Mouse (Mus musculus) spleen, adult 2 months (tissue): ENCODE results near the gene Slc25a34. TPM values are rescaled to one million over a fixed set of nuclear protein-coding genes. Genes with fewer than 3 reads are reported as not detected.

ENCODE experiments used
- DNase-seq, 2 experiments: peaks; one replicate each; pipeline versions ENCODE4 v3.0.0 to v3.0.0-alpha.2; 2012 to 2021; ENCODE audit warnings: low spot score in 2 of 2, low read depth in 1 of 2
- H3K27ac ChIP-seq: fragments of 200-500 bp; 2 replicates; pipeline ENCODE4 v1.5.1; 2012; ENCODE audit warnings: low read length, inconsistent platforms; ENCODE audit not compliant: insufficient read depth
- H3K27me3 ChIP-seq: fragments of 200-500 bp; 2 replicates; pipeline ENCODE4 v1.6.1; 2012; ENCODE audit warnings: mild to moderate bottlenecking, moderate library complexity, low read length, inconsistent platforms; ENCODE audit not compliant: control insufficient read depth, insufficient read depth
- H3K36me3 ChIP-seq: fragments of 200-500 bp; 2 replicates; pipeline ENCODE4 v1.6.1; 2012; ENCODE audit warnings: mild to moderate bottlenecking, low read length, inconsistent platforms; ENCODE audit not compliant: control insufficient read depth, insufficient read depth
- H3K4me1 ChIP-seq: fragments of 200-500 bp; 2 replicates; pipeline ENCODE4 v1.6.1; 2011; ENCODE audit warnings: inconsistent platforms; ENCODE audit not compliant: control insufficient read depth, insufficient read depth, insufficient read length
- H3K4me3 ChIP-seq: fragments of 200-500 bp; 2 replicates; pipeline ENCODE4 v1.5.1; 2011; ENCODE audit warnings: mild to moderate bottlenecking, inconsistent platforms; ENCODE audit not compliant: insufficient read depth, insufficient read length; ENCODE audit errors: extremely low read depth
- CTCF ChIP-seq: fragments of 200-500 bp; IDR thresholded peaks from 2 replicates; pipeline ENCODE4 v1.5.1; 2011; ENCODE audit warnings: mild to moderate bottlenecking, inconsistent platforms; ENCODE audit not compliant: insufficient read depth, insufficient read length, insufficient replicate concordance; ENCODE audit errors: extremely low read depth
- POLR2A ChIP-seq: fragments of 200-500 bp; IDR thresholded peaks from 2 replicates; pipeline ENCODE4 v1.6.1; 2011; ENCODE audit warnings: low read depth, low read length, inconsistent platforms
- whole genome bisulfite sequencing: fragments of 180-500 bp; shearing (Covaris S2); methylation state at CpG from one replicate; pipeline ENCODE4 v1.1.7; 2018; 5-methylcytosine and 5-hydroxymethylcytosine counted together
- polyA plus RNA-seq: library from polyadenylated mRNA; depleted of rRNA; stranded (reverse); fragments of >200 nt; gene quantifications from 2 replicates; pipeline ENCODE4 v1.2.3, GENCODE M21; 2012; rRNA removed

The Slc25a34 gene
- polyA plus RNA-seq, 1 experiment: 0.43 TPM

DNA sequence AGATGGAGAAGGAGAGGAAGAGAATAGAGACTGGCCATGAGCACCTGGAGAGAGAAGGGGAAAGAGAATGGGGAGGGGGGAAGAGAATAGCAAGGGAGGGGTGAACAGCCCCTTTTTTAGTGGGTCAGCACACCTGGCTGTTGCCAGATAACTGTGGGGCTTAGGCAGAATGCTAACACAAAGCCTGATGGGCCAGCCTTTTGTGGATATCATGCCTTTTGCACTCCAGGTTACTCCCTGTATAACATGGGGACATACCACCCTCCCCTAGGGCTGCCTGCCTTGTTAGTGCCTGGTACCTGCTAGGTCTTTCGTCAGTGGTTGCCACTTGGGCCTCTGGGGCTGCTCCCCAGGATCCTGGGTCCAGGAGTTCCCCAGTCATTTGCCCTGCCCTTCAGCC, 52.8 kb downstream of the Slc25a34 start:
- Histone ChIP-seq H3K4me3 (no peak overlapping the region), H3K36me3 (no peaks in the 10 kb centered on the region), H3K27ac (no peak overlapping the region), H3K4me1 (no peaks in the 10 kb centered on the region), H3K27me3 (no peaks in the 10 kb centered on the region)
- no peak for DNase-seq
- 96% methylated on average over 1 of the region's 1 CpGs for WGBS
- TF ChIP-seq POLR2A: no peak
- no peak for TF ChIP-seq CTCF

DNA sequence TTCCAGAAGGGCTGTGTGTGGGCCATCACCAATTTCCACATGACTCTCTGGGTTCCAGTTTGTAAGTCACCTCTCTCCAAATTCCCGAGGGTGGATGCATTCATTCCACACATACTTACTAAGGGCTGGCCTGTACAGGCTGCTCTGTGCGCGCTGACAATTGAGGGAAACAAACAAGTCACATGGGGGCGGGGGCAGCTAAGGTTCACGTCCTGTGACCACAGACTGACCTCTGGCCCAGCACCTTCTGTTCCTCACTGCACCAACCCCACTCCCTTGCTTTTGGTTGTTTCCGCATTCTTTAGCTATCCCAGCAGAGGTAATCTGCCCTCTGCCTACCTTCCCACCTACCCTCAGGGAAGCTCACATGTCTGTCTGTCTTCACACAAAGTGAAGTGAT, 53.6 kb downstream of the Slc25a34 start:
- 88% methylated on average over 6 of the region's 6 CpGs for WGBS
- Histone ChIP-seq H3K36me3 (no peaks in the 10 kb centered on the region), H3K27me3 (no peaks in the 10 kb centered on the region), H3K27ac (no peak overlapping the region), H3K4me3 (no peak overlapping the region), H3K4me1 (no peaks in the 10 kb centered on the region)
- no peak for TF ChIP-seq CTCF
- no peak for TF ChIP-seq POLR2A
- no peak for DNase-seq

DNA sequence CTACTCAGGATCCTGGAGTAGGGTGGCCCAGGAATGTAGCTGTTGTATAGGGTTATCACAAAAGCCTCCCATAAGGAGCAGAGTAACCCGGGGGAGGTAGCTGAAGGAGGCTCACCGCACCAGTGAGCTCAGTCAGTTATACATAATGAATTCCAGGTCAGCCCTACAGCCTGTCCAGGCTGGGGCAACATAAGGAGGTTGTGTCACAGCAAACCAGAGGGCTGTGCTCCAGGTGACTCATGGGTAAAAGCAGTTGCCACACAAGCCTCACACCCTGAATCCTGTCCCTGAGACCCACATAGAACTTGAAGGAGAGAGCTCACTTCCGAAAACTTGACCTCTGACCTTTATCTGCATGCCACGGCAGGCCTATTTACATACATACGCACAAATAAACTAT, 54.7 kb downstream of the Slc25a34 start:
- TF ChIP-seq POLR2A (no peak), CTCF (no peak)
- H3K4me1 ChIP-seq: no peaks in the 10 kb centered on the region
- H3K27ac ChIP-seq: no peak overlapping the region
- no peak overlapping the region for H3K4me3 ChIP-seq
- DNase-seq: no peak
- WGBS: 93% methylated on average over 5 of the region's 5 CpGs
- H3K36me3 ChIP-seq: no peaks in the 10 kb centered on the region
- no peaks in the 10 kb centered on the region for H3K27me3 ChIP-seq

Other genes starting within 250 kb of the Slc25a34 start
- gene Clcnka, start 225.1 kb downstream of the Slc25a34 start, polyA plus RNA-seq: 0.32 TPM in 1 of 2 replicates, not detected in the other
- gene Clcnkb, start 207.8 kb downstream of the Slc25a34 start, polyA plus RNA-seq: 0.07 TPM in 1 of 2 replicates, not detected in the other
- 2.4 and 2.5 TPM in 2 replicates for gene Hspb7, start 203.0 kb downstream of the Slc25a34 start, polyA plus RNA-seq
- not detected in 2 replicates for gene Srarp, start 187.7 kb downstream of the Slc25a34 start, polyA plus RNA-seq
- gene Zbtb17, start 179.2 kb downstream of the Slc25a34 start, polyA plus RNA-seq: 35.0 and 45.2 TPM in 2 replicates
- gene Spen, start 85.2 kb downstream of the Slc25a34 start, polyA plus RNA-seq: 28.2 and 34.1 TPM in 2 replicates
- 8.4 and 10.1 TPM in 2 replicates for gene Fblim1, start 17.7 kb downstream of the Slc25a34 start, polyA plus RNA-seq
- 0.56 and 0.86 TPM in 2 replicates for gene Tmem82, start 5.2 kb downstream of the Slc25a34 start, polyA plus RNA-seq
- 48.1 and 51.6 TPM in 2 replicates for gene Plekhm2, start 41.1 kb upstream of the Slc25a34 start, polyA plus RNA-seq
- gene Rsc1a1, start 61.8 kb upstream of the Slc25a34 start, polyA plus RNA-seq: 4.4 and 9.2 TPM in 2 replicates
- 8.7 and 15.9 TPM in 2 replicates for gene Ddi2, start 99.6 kb upstream of the Slc25a34 start, polyA plus RNA-seq
- gene Agmat, start 122.9 kb upstream of the Slc25a34 start, polyA plus RNA-seq: 0.15 and 0.18 TPM in 2 replicates
- 6.6 and 8.0 TPM in 2 replicates for gene Dnajc16, start 167.1 kb upstream of the Slc25a34 start, polyA plus RNA-seq
- 18.4 and 25.1 TPM in 2 replicates for gene Casp9, start 169.8 kb upstream of the Slc25a34 start, polyA plus RNA-seq
- 18,445 and 18,883 TPM in 2 replicates for gene Cela2a, start 202.3 kb upstream of the Slc25a34 start, polyA plus RNA-seq
- 84.6 and 1,887 TPM in 2 replicates for gene Ctrc, start 222.5 kb upstream of the Slc25a34 start, polyA plus RNA-seq